Mouse (Mus musculus) thymus, adult 2 months (tissue): ENCODE results near the gene Fancg.

Experiments used
- CTCF ChIP-seq: fragments of 200-500 bp; IDR thresholded peaks from 2 replicates; pipeline ENCODE4 v1.5.1; 2012; ENCODE audit warnings: mild to moderate bottlenecking, control low read depth, low read length, moderate library complexity, borderline replicate concordance; ENCODE audit not compliant: control insufficient read depth, poor library complexity, insufficient read depth; ENCODE audit errors: extremely low read depth
- POLR2A ChIP-seq: fragments of 200-500 bp; IDR thresholded peaks from 2 replicates; pipeline ENCODE4 v1.6.1; 2012; ENCODE audit warnings: mild to moderate bottlenecking, low read length, control low read depth, moderate library complexity; ENCODE audit not compliant: control insufficient read depth, poor library complexity, insufficient read depth; ENCODE audit errors: extremely low read depth

GRCm38 (mm10) chr4:42959382-42959781 lies 50.9 kb downstream of the Fancg start:
- TF ChIP-seq CTCF (no peak), POLR2A (no peak)
